Comparison of ENCODE assay signal across 8 mouse cellular contexts in the genomic region with DNA sequence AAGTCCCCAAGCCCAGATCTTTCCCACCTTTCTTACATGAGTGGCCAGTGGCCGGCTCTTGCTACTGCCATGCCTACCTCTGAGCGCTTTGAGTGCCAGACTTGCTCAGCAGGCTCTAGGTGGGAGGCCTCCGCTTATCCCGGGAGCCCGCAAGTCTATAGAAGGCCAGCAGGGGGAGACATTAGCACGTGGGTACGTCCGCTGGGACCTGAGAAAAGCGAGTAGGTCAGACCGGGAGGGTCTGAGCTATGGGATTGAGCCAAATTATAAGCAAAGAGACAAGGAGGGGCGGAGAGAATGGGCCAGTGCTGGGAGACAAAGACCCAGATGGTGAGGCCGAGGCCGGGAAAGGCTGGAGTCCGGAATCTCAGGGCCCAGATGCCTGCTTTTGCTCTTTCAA. TPM values are rescaled to one million over a fixed set of nuclear protein-coding genes. Genes with fewer than 3 reads are reported as not detected.
A peak's percentile ranks its signal among the peaks of the same experiment; 100 is the strongest.
DNase-seq lines count a peak whose midpoint lies in the region; ATAC-seq and TF ChIP-seq lines count a peak whose summit lies in the region.

No protein-coding gene starts in this region.

- H3K27me3 ChIP-seq in forebrain, embryonic 10.5 days (ENCODE audit: poor library complexity, severe bottlenecking), result peaks cover 99% of the 10 kb centered on the region
- peaks cover 5% of the 10 kb centered on the region; the same call in 1 of the 2 replicates for H3K27me3 ChIP-seq in heart, embryonic 14.5 days (ENCODE audit: control insufficient read depth, insufficient read depth, low read length)
- no peaks in the 10 kb centered on the region for H3K27me3 ChIP-seq in kidney, postnatal 0 days (ENCODE audit: insufficient read depth, low read length)
- H3K27me3 ChIP-seq in liver, embryonic 11.5 days (replicated peaks; ENCODE audit: control insufficient read depth, insufficient read depth, low read length), result peaks cover 34% of the 10 kb centered on the region
- no peaks in the 10 kb centered on the region for H3K27me3 ChIP-seq in stomach, embryonic 14.5 days (ENCODE audit: control insufficient read depth, insufficient read depth, low read length)

- peak overlapping the region; percentile 70 for H3K4me2 ChIP-seq in heart, embryonic 14.5 days (ENCODE audit: low read length)
- peak overlapping the region; percentile 56 for H3K4me2 ChIP-seq in kidney, postnatal 0 days (ENCODE audit: low read length)
- peak overlapping the region; percentile 72 for H3K4me2 ChIP-seq in liver, embryonic 11.5 days
- peak overlapping the region; percentile 53; the same call in 1 of the 2 replicates for H3K4me2 ChIP-seq in stomach, embryonic 14.5 days (replicated peaks; ENCODE audit: low read depth, low read length)

- peak overlapping the region; percentile 59 for H3K4me3 ChIP-seq in brown adipose tissue, adult 24 weeks (ENCODE audit: insufficient read depth, low read depth, low read length)
- peak overlapping the region; percentile 77 for H3K4me3 ChIP-seq in forebrain, embryonic 10.5 days
- peak overlapping the region in 1 of 2 experiments; percentile 51; a peak in 2 of 4 replicates for H3K4me3 ChIP-seq in heart, embryonic 14.5 days (ENCODE audit: control insufficient read depth in 1 of 2, insufficient read depth in 1 of 2, low read depth in 1 of 2, low read length in 2 of 2)
- no peak overlapping the region for H3K4me3 ChIP-seq in kidney, postnatal 0 days (replicated peaks; ENCODE audit: low read depth, low read length)
- H3K4me3 ChIP-seq in liver, embryonic 11.5 days (ENCODE audit: low read depth, low read length), result peak overlapping the region; percentile 59
- no peak overlapping the region for H3K4me3 ChIP-seq in stomach, embryonic 14.5 days (ENCODE audit: low read depth, low read length)

- WGBS in forebrain, embryonic 10.5 days, result 14% methylated on average over 14 of the region's 14 CpGs
- 24% methylated on average over 14 of the region's 14 CpGs for WGBS in heart, embryonic 14.5 days
- 22% methylated on average over 14 of the region's 14 CpGs for WGBS in kidney, postnatal 0 days
- 16% methylated on average over 14 of the region's 14 CpGs for WGBS in liver, embryonic 11.5 days
- 25% methylated on average over 14 of the region's 14 CpGs for WGBS in stomach, embryonic 14.5 days

- DNase-seq in forebrain, embryonic 10.5 days (ENCODE audit: extremely low spot score, low spot score), result peak; percentile 82
- peak; percentile 90 for DNase-seq in kidney, postnatal 0 days (ENCODE audit: low spot score)
- DNase-seq in liver, embryonic 11.5 days (ENCODE audit: low spot score), result peak; percentile 73
- DNase-seq in naive thymus-derived CD4-positive, alpha-beta T cell, adult 2 months (ENCODE audit: low read depth), result peak; percentile 83

- peak overlapping the region; percentile 89 for H3K27ac ChIP-seq in brown adipose tissue, adult 24 weeks (replicated peaks; ENCODE audit: low read depth, low read length)
- H3K27ac ChIP-seq in forebrain, embryonic 10.5 days, result peak overlapping the region; percentile 95
- no peak overlapping the region for H3K27ac ChIP-seq in heart, embryonic 14.5 days (replicated peaks in 1 of 2; ENCODE audit: control insufficient read depth in 1 of 2, insufficient read depth in 1 of 2, low read depth in 2 of 2, low read length in 2 of 2)
- H3K27ac ChIP-seq in kidney, postnatal 0 days, result peak overlapping the region; percentile 70
- H3K27ac ChIP-seq in liver, embryonic 11.5 days (ENCODE audit: low read depth, low read length), result no peak overlapping the region
- peak overlapping the region; percentile 79 for H3K27ac ChIP-seq in stomach, embryonic 14.5 days (ENCODE audit: low read length)

- peaks cover 19% of the 10 kb centered on the region for H3K36me3 ChIP-seq in forebrain, embryonic 10.5 days (replicated peaks)
- H3K36me3 ChIP-seq in heart, embryonic 14.5 days (ENCODE audit: control insufficient read depth, insufficient read depth, low read length), result no peaks in the 10 kb centered on the region
- no peaks in the 10 kb centered on the region for H3K36me3 ChIP-seq in kidney, postnatal 0 days (ENCODE audit: insufficient read depth, low read length)
- H3K36me3 ChIP-seq in liver, embryonic 11.5 days (ENCODE audit: control insufficient read depth, insufficient read depth, low read length), result no peaks in the 10 kb centered on the region
- no peaks in the 10 kb centered on the region for H3K36me3 ChIP-seq in stomach, embryonic 14.5 days (ENCODE audit: control insufficient read depth, insufficient read depth, low read length)

- H3K9me3 ChIP-seq in forebrain, embryonic 10.5 days, result no peaks in the 10 kb centered on the region
- H3K9me3 ChIP-seq in heart, embryonic 14.5 days (ENCODE audit: control insufficient read depth, low read length), result no peaks in the 10 kb centered on the region
- no peaks in the 10 kb centered on the region for H3K9me3 ChIP-seq in kidney, postnatal 0 days (replicated peaks; ENCODE audit: low read length)
- no peaks in the 10 kb centered on the region for H3K9me3 ChIP-seq in liver, embryonic 11.5 days (ENCODE audit: control insufficient read depth, low read length)
- H3K9me3 ChIP-seq in stomach, embryonic 14.5 days (ENCODE audit: control insufficient read depth, low read depth, low read length), result no peaks in the 10 kb centered on the region

- peak; percentile 57 for ATAC-seq in CD4-positive, CD25-positive, alpha-beta regulatory T cell, adult 4 months
- 0 out of 2 replicates have a peak, but pooled peaks have one; percentile 6 for ATAC-seq in heart, embryonic 14.5 days (ENCODE audit: insufficient number of reproducible peaks, insufficient read depth, low FRiP score, low read depth)
- ATAC-seq in kidney, postnatal 0 days (replicated peaks; ENCODE audit: low FRiP score, low read depth), result peak; percentile 19; the same call in 1 of the 2 replicates
- peak; percentile 39 for ATAC-seq in liver, embryonic 11.5 days (replicated peaks; ENCODE audit: low FRiP score)
- peak; percentile 44; the same call in 1 of the 2 replicates for ATAC-seq in stomach, embryonic 14.5 days (ENCODE audit: insufficient number of reproducible peaks, insufficient read depth, low FRiP score, low read depth)

- peak; percentile 88 for TF ChIP-seq CTCF in kidney, postnatal 0 days (IDR thresholded peaks at IDR 0.05; ENCODE audit: low read depth)

- H3K9ac ChIP-seq in heart, embryonic 14.5 days (ENCODE audit: low read length), result 0 out of 2 replicates have a peak overlapping the region, but pooled peaks have one; percentile 53
- H3K9ac ChIP-seq in kidney, postnatal 0 days (ENCODE audit: low read depth, low read length), result peak overlapping the region; percentile 40; the same call in 1 of the 2 replicates
- H3K9ac ChIP-seq in liver, embryonic 11.5 days (ENCODE audit: low read depth, low read length), result no peak overlapping the region
- no peak overlapping the region for H3K9ac ChIP-seq in stomach, embryonic 14.5 days (replicated peaks; ENCODE audit: low read depth, low read length)

- no peaks in the 10 kb centered on the region; the same call in 1 of the 2 replicates for H3K4me1 ChIP-seq in brown adipose tissue, adult 24 weeks (ENCODE audit: control insufficient read depth, insufficient read depth, insufficient read length, low read length)
- peaks cover 28% of the 10 kb centered on the region for H3K4me1 ChIP-seq in forebrain, embryonic 10.5 days
- H3K4me1 ChIP-seq in heart, embryonic 14.5 days (ENCODE audit: control insufficient read depth in 2 of 2, insufficient read depth in 2 of 2, low read length in 2 of 2), result peaks cover 7 to 8% of the 10 kb centered on the region in 2 experiments; a peak in 2 of 4 replicates
- no peaks in the 10 kb centered on the region for H3K4me1 ChIP-seq in kidney, postnatal 0 days (replicated peaks; ENCODE audit: insufficient read depth, low read length)
- H3K4me1 ChIP-seq in liver, embryonic 11.5 days (replicated peaks; ENCODE audit: control insufficient read depth, insufficient read depth, low read length), result no peaks in the 10 kb centered on the region
- H3K4me1 ChIP-seq in stomach, embryonic 14.5 days (ENCODE audit: control insufficient read depth, insufficient read depth, low read length), result no peaks in the 10 kb centered on the region; the same call in 1 of the 2 replicates

RNA-seq across cellular contexts. Expression of a gene that starts 1.0 kb away (rescaled TPM):
- polyA plus RNA-seq in CD4-positive, CD25-positive, alpha-beta regulatory T cell, adult 4 months (2017; shearing (Covaris generic)), result under 1 TPM; 0.18 to 0.32 TPM
- 10.3 and 17.4 TPM in 2 replicates for polyA plus RNA-seq in brown adipose tissue, adult 24 weeks (2012; ENCODE audit: insufficient read depth, insufficient read length, missing spikeins)
- 71.3 and 72.2 TPM in 2 replicates for polyA plus RNA-seq in forebrain, embryonic 10.5 days (2016; fragmentation: Nextera tagmentation; extraction: Ambion mirVana)
- polyA plus RNA-seq in heart, embryonic 14.5 days (2014; fragmentation: Nextera tagmentation; extraction: Ambion mirVana), result 18.6 and 20.1 TPM in 2 replicates
- polyA plus RNA-seq in kidney, postnatal 0 days (2015; fragmentation: Nextera tagmentation; extraction: Ambion mirVana), result 51.2 and 64.4 TPM in 2 replicates
- 15.9 and 17.9 TPM in 2 replicates for polyA plus RNA-seq in liver, embryonic 11.5 days (2014; fragmentation: Nextera tagmentation; extraction: Ambion mirVana)
- polyA plus RNA-seq in stomach, embryonic 14.5 days (2014; fragmentation: Nextera tagmentation; extraction: Ambion mirVana), result 24.7 and 25.0 TPM in 2 replicates

Comparison
In these comparisons a context has a peak if more than half of its experiments do, and no peak if none do; other contexts are left out.
1. ATAC-seq: peak in every context shown above with its lines; median percentile 57 in CD4-positive, CD25-positive, alpha-beta regulatory T cell, adult 4 months; 44 in stomach, embryonic 14.5 days; 39 in liver, embryonic 11.5 days; 19 in kidney, postnatal 0 days; 6 in heart, embryonic 14.5 days.
2. H3K27ac ChIP-seq: peak in brown adipose tissue, adult 24 weeks (single experiment), forebrain, embryonic 10.5 days (single experiment), kidney, postnatal 0 days (single experiment) and stomach, embryonic 14.5 days (single experiment); none in heart, embryonic 14.5 days (0 of 2) and liver, embryonic 11.5 days (single experiment).
3. H3K4me3 ChIP-seq: peak in brown adipose tissue, adult 24 weeks (single experiment), forebrain, embryonic 10.5 days (single experiment) and liver, embryonic 11.5 days (single experiment); none in kidney, postnatal 0 days (single experiment) and stomach, embryonic 14.5 days (single experiment).
4. H3K9ac ChIP-seq: peak in heart, embryonic 14.5 days (single experiment) and kidney, postnatal 0 days (single experiment); none in liver, embryonic 11.5 days (single experiment) and stomach, embryonic 14.5 days (single experiment).
5. Peak in every context shown above with its lines, with median percentiles within 50 percentile points of each other: DNase-seq and H3K4me2 ChIP-seq.